Mouse (Mus musculus) c-Kit-positive CD71-negative TER-119-negative erythroid progenitor cells, embryonic 14.5 days (primary cell): ENCODE data around the gene Errfi1.

Source experiments
- DNase-seq: peaks from one replicate; pipeline ENCODE4 v3.0.0-alpha.2; 2013; ENCODE audit warnings: low read depth

The Errfi1 gene

GRCm38 (mm10) chr4:150915181-150915906 lies 61.6 kb downstream of the Errfi1 start:
- DNase-seq, result no peak

- no peak for DNase-seq
These were observed 63.8 kb downstream of the Errfi1 start for GRCm38 (mm10) chr4:150917336-150918027.
